Mouse (Mus musculus) embryonic fibroblast, embryonic 13.5 days (primary cell): ENCODE measurements around the gene Ppef2. TPM values are rescaled to one million over a fixed set of nuclear protein-coding genes. Genes with fewer than 3 reads are reported as not detected.
"Not testable (repeated sequence)": the region's sequence is repeated elsewhere in the genome, so short reads cannot be mapped to it uniquely, and the experiment has no call there.

Source experiments
- H3K27ac ChIP-seq: 2 replicates; pipeline ENCODE4 v1.5.1; 2012; ENCODE audit warnings: low read length, control low read depth, inconsistent platforms; ENCODE audit not compliant: insufficient read depth
- H3K4me1 ChIP-seq: 2 replicates; pipeline ENCODE4 v1.6.1; 2011; ENCODE audit warnings: low read length; ENCODE audit not compliant: control insufficient read depth, insufficient read depth
- H3K4me3 ChIP-seq: 2 replicates; pipeline ENCODE4 v1.5.1; 2011; ENCODE audit warnings: mild to moderate bottlenecking, control low read depth, low read length; ENCODE audit not compliant: insufficient read depth
- CTCF ChIP-seq: IDR thresholded peaks from 2 replicates; pipeline ENCODE4 v1.5.1; 2011; ENCODE audit warnings: mild to moderate bottlenecking, control low read depth, low read length, moderate library complexity, borderline replicate concordance; ENCODE audit not compliant: insufficient read depth
- POLR2A ChIP-seq: IDR thresholded peaks from 2 replicates; pipeline ENCODE4 v1.6.1; 2011; ENCODE audit warnings: low read depth, mild to moderate bottlenecking, control low read depth, low read length, moderate library complexity
- polyA plus RNA-seq: library from polyadenylated mRNA; stranded (reverse); fragments of >200 nt; gene quantifications from 2 replicates; pipeline ENCODE4 v1.2.4, GENCODE M21; 2011; ENCODE audit warnings: low read depth; ENCODE audit not compliant: missing spikeins, insufficient read length

Ppef2 gene
- polyA plus RNA-seq, 1 experiment = not detected

GRCm38 (mm10) chr5:92196895-92197811, 58.9 kb downstream of the Ppef2 start:
- no peak overlapping the region for H3K4me3 ChIP-seq
- H3K27ac ChIP-seq = no peak overlapping the region
- no peaks in the 10 kb centered on the region for H3K4me1 ChIP-seq
- TF ChIP-seq CTCF = no peak
- TF ChIP-seq POLR2A = no peak

GRCm38 (mm10) chr5:92195716-92196115, 60.4 kb downstream of the Ppef2 start:
- not testable (repeated sequence) for H3K4me3 ChIP-seq, H3K4me1 ChIP-seq, H3K27ac ChIP-seq
- peak; percentile 87; the same call in 1 of the 2 replicates for TF ChIP-seq CTCF

- Histone ChIP-seq H3K4me1 (no peaks in the 10 kb centered on the region), H3K4me3 (no peak overlapping the region), H3K27ac (no peak overlapping the region)
- TF ChIP-seq CTCF (no peak), POLR2A (no peak)
These were observed 67.1 kb downstream of the Ppef2 start for GRCm38 (mm10) chr5:92188881-92189483.

- Histone ChIP-seq H3K4me1 (no peaks in the 10 kb centered on the region), H3K27ac (no peak overlapping the region), H3K4me3 (no peak overlapping the region)
- TF ChIP-seq CTCF (no peak), POLR2A (no peak)
These were observed 72.8 kb downstream of the Ppef2 start for GRCm38 (mm10) chr5:92183071-92183830.

Other genes with a start within 250 kb of the Ppef2 start
- 3.2 and 4.7 TPM in 2 replicates for gene Cdkl2, start 212.4 kb downstream of the Ppef2 start, polyA plus RNA-seq
- 104 and 116 TPM in 2 replicates for gene G3bp2, start 172.6 kb downstream of the Ppef2 start, polyA plus RNA-seq
- gene Uso1, start 118.3 kb downstream of the Ppef2 start, polyA plus RNA-seq = 101 and 103 TPM in 2 replicates
- 11.4 and 25.4 TPM in 2 replicates for gene U90926, start 40.9 kb downstream of the Ppef2 start, polyA plus RNA-seq
- gene Naaa, start 21.9 kb upstream of the Ppef2 start, polyA plus RNA-seq = 20.4 and 25.8 TPM in 2 replicates
- 30.0 and 31.7 TPM in 2 replicates for gene Sdad1, start 54.2 kb upstream of the Ppef2 start, polyA plus RNA-seq
- gene Cxcl9, start 71.8 kb upstream of the Ppef2 start, polyA plus RNA-seq = 0.17 and 0.23 TPM in 2 replicates
- not detected in 2 replicates for gene Art3, start 75.5 kb upstream of the Ppef2 start, polyA plus RNA-seq
- 6.1 and 7.7 TPM in 2 replicates for gene Cxcl10, start 92.6 kb upstream of the Ppef2 start, polyA plus RNA-seq
- 31.6 and 44.3 TPM in 2 replicates for gene Nup54, start 178.9 kb upstream of the Ppef2 start, polyA plus RNA-seq